16 mouse cellular contexts compared by ENCODE assay signal in genomic region chr6:71119577-71120254, GRCm38 (mm10). TPM values are rescaled to one million over a fixed set of nuclear protein-coding genes. Genes with fewer than 3 reads are reported as not detected.
A peak's percentile ranks its signal among the peaks of the same experiment; 100 is the strongest.
DNase-seq lines count a peak whose midpoint lies in the region; ATAC-seq and TF ChIP-seq lines count a peak whose summit lies in the region.
"Had no signal": no experiment of that assay in that cellular context is flagged by ENCODE, and none has a peak within 500 bp of the region (broad histone marks: within the 10 kb centered on the region; RNA-seq: fewer than 3 reads in every experiment).

No protein-coding gene starts in this region.

- H3K27ac ChIP-seq in heart, embryonic 15.5 days, result no peak overlapping the region
- H3K27ac ChIP-seq in midbrain, embryonic 11.5 days (ENCODE audit: low read depth, low read length), result no peak overlapping the region
- H3K27ac ChIP-seq in midbrain, postnatal 0 days (ENCODE audit: low read depth, low read length), result no peak overlapping the region
- H3K27ac ChIP-seq: hindbrain, embryonic 10.5 days; liver, embryonic 12.5 days; neural tube, embryonic 12.5 days had no signal

- no peak for TF ChIP-seq CTCF in midbrain, postnatal 0 days (IDR thresholded peaks at IDR 0.05)

- no peaks in the 10 kb centered on the region for H3K4me1 ChIP-seq in heart, embryonic 15.5 days (replicated peaks)
- H3K4me1 ChIP-seq in midbrain, embryonic 11.5 days (ENCODE audit: control insufficient read depth, insufficient read depth, low read length), result no peaks in the 10 kb centered on the region
- no peaks in the 10 kb centered on the region for H3K4me1 ChIP-seq in midbrain, postnatal 0 days (ENCODE audit: insufficient read depth, low read length)
- H3K4me1 ChIP-seq: liver, embryonic 12.5 days; neural tube, embryonic 12.5 days had no signal

- H3K9ac ChIP-seq in heart, embryonic 15.5 days, result no peak overlapping the region
- no peak overlapping the region for H3K9ac ChIP-seq in midbrain, embryonic 11.5 days (ENCODE audit: low read length)
- H3K9ac ChIP-seq in midbrain, postnatal 0 days (replicated peaks; ENCODE audit: low read length, poor library complexity, severe bottlenecking), result no peak overlapping the region
- H3K9ac ChIP-seq: liver, embryonic 12.5 days; neural tube, embryonic 12.5 days had no signal

- no peak overlapping the region for H3K4me2 ChIP-seq in heart, embryonic 15.5 days
- H3K4me2 ChIP-seq in midbrain, embryonic 11.5 days, result peak overlapping the region; percentile 9; the same call in 1 of the 2 replicates
- H3K4me2 ChIP-seq in midbrain, postnatal 0 days (ENCODE audit: low read depth, low read length, poor library complexity, severe bottlenecking), result no peak overlapping the region
- H3K4me2 ChIP-seq: liver, embryonic 12.5 days; neural tube, embryonic 12.5 days had no signal

- H3K36me3 ChIP-seq in heart, embryonic 15.5 days, result no peaks in the 10 kb centered on the region
- no peaks in the 10 kb centered on the region for H3K36me3 ChIP-seq in midbrain, embryonic 11.5 days (ENCODE audit: control insufficient read depth, insufficient read depth, low read length)
- no peaks in the 10 kb centered on the region for H3K36me3 ChIP-seq in midbrain, postnatal 0 days (ENCODE audit: insufficient read depth, low read length)
- H3K36me3 ChIP-seq: hindbrain, embryonic 10.5 days; liver, embryonic 12.5 days; neural tube, embryonic 12.5 days had no signal

- DNase-seq in heart, adult 8-10 months (ENCODE audit: low spot score), result no peak
- DNase-seq in midbrain, embryonic 11.5 days (ENCODE audit: low spot score, missing footprints), result no peak
- DNase-seq in midbrain, postnatal 0 days (ENCODE audit: low spot score), result no peak
- DNase-seq in ZHBTc4 (ENCODE audit: low read depth, low spot score), result peak; percentile 36
- DNase-seq in induced T-regulatory cell, adult 2 months (ENCODE audit: low read depth), result peak; percentile 34
- no peak for DNase-seq in adrenal gland, postnatal 4 days (ENCODE audit: low spot score in 2 of 2)
- DNase-seq: cerebellum, adult 11-12 months; gastrocnemius, postnatal 14 days; layer of hippocampus, postnatal 36 days; left cerebral cortex, postnatal 4 days had no signal

- 0 out of 2 replicates have a peak, but pooled peaks have one; percentile 41 for ATAC-seq in heart, embryonic 15.5 days (replicated peaks; ENCODE audit: insufficient number of reproducible peaks, insufficient read depth, low FRiP score, low read depth)
- ATAC-seq in midbrain, embryonic 11.5 days (ENCODE audit: low FRiP score), result 0 out of 2 replicates have a peak, but pooled peaks have one; percentile 16
- no peak for ATAC-seq in midbrain, postnatal 0 days (ENCODE audit: low FRiP score)
- ATAC-seq in monocyte, adult 5-6 weeks (replicated peaks; ENCODE audit: insufficient number of reproducible peaks, low FRiP score, low TSS enrichment, poor library complexity, severe bottlenecking), result no peak
- ATAC-seq: liver, embryonic 12.5 days had no signal

- no peaks in the 10 kb centered on the region for H3K27me3 ChIP-seq in heart, embryonic 15.5 days
- H3K27me3 ChIP-seq in midbrain, embryonic 11.5 days (ENCODE audit: control insufficient read depth, insufficient read depth, low read length), result no peaks in the 10 kb centered on the region
- H3K27me3 ChIP-seq in midbrain, postnatal 0 days (ENCODE audit: insufficient read depth, low read length), result no peaks in the 10 kb centered on the region
- H3K27me3 ChIP-seq: liver, embryonic 12.5 days; neural tube, embryonic 12.5 days had no signal

- no peak overlapping the region for H3K4me3 ChIP-seq in heart, embryonic 15.5 days
- H3K4me3 ChIP-seq in midbrain, embryonic 11.5 days (ENCODE audit: low read depth, low read length), result no peak overlapping the region
- H3K4me3 ChIP-seq in midbrain, postnatal 0 days (ENCODE audit: low read depth, low read length), result no peak overlapping the region
- H3K4me3 ChIP-seq: erythroblast, embryonic 14.5 days; hindbrain, embryonic 10.5 days; liver, embryonic 12.5 days; neural tube, embryonic 12.5 days had no signal

- no peaks in the 10 kb centered on the region for H3K9me3 ChIP-seq in heart, embryonic 15.5 days (replicated peaks)
- H3K9me3 ChIP-seq in midbrain, embryonic 11.5 days (ENCODE audit: control insufficient read depth, low read length), result no peaks in the 10 kb centered on the region; the same call in 1 of the 2 replicates
- no peaks in the 10 kb centered on the region for H3K9me3 ChIP-seq in midbrain, postnatal 0 days (ENCODE audit: low read length)
- H3K9me3 ChIP-seq: hindbrain, embryonic 10.5 days; liver, embryonic 12.5 days; neural tube, embryonic 12.5 days had no signal

- 17% methylated on average over 9 of the region's 10 CpGs for WGBS in heart, embryonic 15.5 days
- 3% methylated on average over 9 of the region's 10 CpGs for whole genome bisulfite sequencing in midbrain, embryonic 11.5 days
- WGBS in midbrain, postnatal 0 days, result 9% methylated on average over 8 of the region's 10 CpGs

RNA-seq across cellular contexts. Expression of gene Thnsl2, which starts 24.5 kb away (rescaled TPM):
- polyA plus RNA-seq in heart, embryonic 15.5 days (2015; fragmentation: Nextera tagmentation; extraction: Ambion mirVana), result 4.2 and 6.9 TPM in 2 replicates
- 1 to 10 TPM; 4.3 to 6.7 (median 5.2) TPM for total RNA-seq in heart, adult 8-10 months (2022)
- 5.3 and 7.4 TPM in 2 replicates for polyA plus RNA-seq in midbrain, embryonic 11.5 days (2014; fragmentation: Nextera tagmentation; extraction: Ambion mirVana)
- 3.7 and 7.3 TPM in 2 replicates for total RNA-seq in midbrain, postnatal 0 days (2014; rRNA removed)
- 4.9 and 5.4 TPM in 2 replicates for polyA plus RNA-seq in midbrain, postnatal 0 days (2015; fragmentation: Nextera tagmentation; extraction: Ambion mirVana)
- 10 to 100 TPM; 27.9 to 31.7 TPM for total RNA-seq in adrenal gland, postnatal 4 days (2021)
- total RNA-seq in monocyte, adult 5-6 weeks (2017), result not detected in 3 replicates
- polyA plus RNA-seq: erythroblast, embryonic 14.5 days had no signal

Comparison
In these comparisons a context has a peak if more than half of its experiments do, and no peak if none do; other contexts are left out.
1. ATAC-seq: peak in heart, embryonic 15.5 days (single experiment) and midbrain, embryonic 11.5 days (single experiment); none in midbrain, postnatal 0 days (single experiment) and monocyte, adult 5-6 weeks (single experiment).
2. DNase-seq: peak in ZHBTc4 (single experiment) and induced T-regulatory cell, adult 2 months (single experiment); none in heart, adult 8-10 months (single experiment), midbrain, embryonic 11.5 days (single experiment), midbrain, postnatal 0 days (single experiment) and adrenal gland, postnatal 4 days (0 of 2).